Mouse (Mus musculus) heart, adult 2 months (tissue): ENCODE results near the gene Ssbp3.

Source experiments
- EP300 ChIP-seq: fragments of 200-500 bp; IDR thresholded peaks from 2 replicates; pipeline ENCODE4 v1.6.1; 2011; ENCODE audit warnings: low read depth, low read length, control low read depth; ENCODE audit not compliant: insufficient read depth
- POLR2A ChIP-seq: fragments of 200-500 bp; IDR thresholded peaks from 2 replicates; pipeline ENCODE4 v1.6.1; 2011; ENCODE audit warnings: mild to moderate bottlenecking, low read depth, low read length, control low read depth; ENCODE audit not compliant: insufficient read depth

DNA sequence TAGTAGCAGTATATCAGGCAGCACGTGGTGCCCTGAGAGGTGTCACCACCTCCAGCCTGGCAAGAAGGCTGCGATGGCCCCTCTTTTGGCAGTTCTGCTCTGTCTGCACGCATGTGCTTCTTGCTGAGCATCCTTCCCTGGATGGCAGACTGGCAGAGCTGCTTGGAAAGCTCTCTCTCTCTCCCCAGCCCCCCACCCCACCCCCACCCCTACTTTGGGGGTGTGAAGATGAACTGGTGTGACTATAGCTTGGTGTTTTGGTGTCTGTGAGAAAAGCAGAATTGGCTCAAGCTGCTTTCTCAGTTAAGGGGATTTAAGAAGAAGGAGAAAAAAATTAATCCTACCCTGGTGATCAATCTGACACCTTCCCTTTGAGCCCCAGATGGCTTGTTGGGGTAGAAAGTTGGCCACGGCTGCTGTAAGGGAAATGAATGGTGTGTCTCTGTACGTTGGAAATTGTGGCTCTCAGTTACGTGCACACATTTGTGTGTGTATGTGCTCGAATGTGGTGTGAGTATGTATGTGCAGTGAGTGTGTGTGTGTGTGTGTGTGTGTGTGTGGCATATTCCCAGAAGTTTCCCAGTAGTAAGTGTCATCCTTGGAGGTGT lies 73.5 kb downstream of the Ssbp3 start:
- TF ChIP-seq EP300 = no peak
- no peak for TF ChIP-seq POLR2A
